Mouse (Mus musculus): ENCODE measurements at regions not wholly inside any gene's neighbourhood (a gene's known extent, or its start where the extent isn't known, plus 50 kb on each side); places are given as distances from the start of the nearest gene placed in this dataset.
"Not testable (repeated sequence)": the region's sequence is repeated elsewhere in the genome, so short reads cannot be mapped to it uniquely, and the experiment has no call there.

DNA sequence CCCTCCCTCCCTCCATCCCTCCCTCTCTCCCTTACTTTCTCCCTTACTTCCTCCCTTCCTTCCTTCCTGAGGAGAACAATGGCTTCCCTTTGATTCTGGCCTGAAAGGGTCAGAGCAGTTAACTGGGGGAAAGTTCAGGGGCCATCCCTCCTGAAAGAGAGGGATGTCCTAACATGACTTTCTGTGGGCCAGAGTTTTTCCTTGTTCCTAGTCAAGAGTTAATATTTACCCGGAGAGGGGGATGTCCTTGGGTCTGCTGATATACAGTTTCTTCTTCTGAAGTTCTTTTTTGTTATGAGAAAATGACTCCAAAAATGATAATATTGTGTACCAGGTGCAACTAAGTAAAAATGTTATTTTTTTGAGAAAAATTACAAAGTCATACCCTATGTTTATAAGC, 431.5 kb upstream of the Slc35b3 start:
- TF ChIP-seq MAX (IDR thresholded peaks at IDR 0.05); CTCF (IDR thresholded peaks at IDR 0.05; ENCODE audit: control insufficient read depth, insufficient read depth, insufficient read length); MYOD1 (IDR thresholded peaks at IDR 0.05; ENCODE audit: control insufficient read depth, insufficient read length, low read depth); CEBPB (IDR thresholded peaks at IDR 0.05; ENCODE audit: low read depth); USF1 (IDR thresholded peaks at IDR 0.05; ENCODE audit: low read depth); MYOG (IDR thresholded peaks at IDR 0.05; ENCODE audit: control insufficient read depth, extremely low read depth, insufficient read length); FOSL1 (IDR thresholded peaks at IDR 0.05; ENCODE audit: insufficient read depth, low read length, poor library complexity, severe bottlenecking): not testable (repeated sequence)

All from C2C12 (cell line).